Mouse (Mus musculus): ENCODE results near the gene Chchd6.

GRCm38 (mm10) chr6:89556566-89556965 is 38.9 kb downstream of the Chchd6 start:
- no peak for TF ChIP-seq EP300 (IDR thresholded peaks at IDR 0.05; ENCODE audit: low read depth)
- TF ChIP-seq CTCF (IDR thresholded peaks at IDR 0.05; ENCODE audit: low read depth), result 0 out of 2 replicates have a peak, but pooled peaks have one; percentile 14
